Mouse (Mus musculus) forebrain, embryonic 11.5 days (tissue): ENCODE results near the gene Tigar. TPM values are rescaled to one million over a fixed set of nuclear protein-coding genes. Genes with fewer than 3 reads are reported as not detected.
A peak's percentile ranks its signal among the peaks of the same experiment; 100 is the strongest.

Source experiments
- ATAC-seq: fragments of 200-750 bp; cut with Nextera tagmentation; replicated peaks from 2 replicates; pipeline ENCODE4 v1.8.0; 2017; ENCODE audit warnings: moderate TSS enrichment; ENCODE audit not compliant: low FRiP score
- DNase-seq: peaks from one replicate; pipeline ENCODE4 v3.0.0-alpha.2; 2017; ENCODE audit warnings: low spot score
- H3K27ac ChIP-seq: fragments of 300-500 bp; sonication (generic); 2 replicates; pipeline ENCODE4 v1.5.1; 2014; ENCODE audit warnings: low read depth, low read length
- H3K27me3 ChIP-seq: fragments of 300-500 bp; sonication (generic); 2 replicates; pipeline ENCODE4 v1.6.1; 2014; ENCODE audit warnings: mild to moderate bottlenecking, low read length, mixed read lengths; ENCODE audit not compliant: control insufficient read depth, insufficient read depth
- H3K36me3 ChIP-seq: fragments of 300-500 bp; sonication (generic); 2 replicates; pipeline ENCODE4 v1.6.1; 2014; ENCODE audit warnings: mild to moderate bottlenecking, low read length, moderate library complexity, mixed read lengths; ENCODE audit not compliant: control insufficient read depth, insufficient read depth
- H3K4me1 ChIP-seq: fragments of 300-500 bp; sonication (generic); replicated peaks from 2 replicates; pipeline ENCODE4 v1.6.1; 2014; ENCODE audit warnings: low read length, mixed read lengths; ENCODE audit not compliant: control insufficient read depth, insufficient read depth
- H3K4me2 ChIP-seq: fragments of 300-500 bp; sonication (generic); 2 replicates; pipeline ENCODE4 v1.6.1; 2014; ENCODE audit warnings: low read depth, mild to moderate bottlenecking, low read length, moderate library complexity, mixed read lengths; ENCODE audit not compliant: severe bottlenecking
- H3K4me3 ChIP-seq: fragments of 300-500 bp; sonication (generic); 2 replicates; pipeline ENCODE4 v1.5.1; 2014; ENCODE audit warnings: low read depth, low read length
- H3K9ac ChIP-seq: fragments of 300-500 bp; sonication (generic); 2 replicates; pipeline ENCODE4 v1.6.1; 2014; ENCODE audit warnings: low read length
- H3K9me3 ChIP-seq: fragments of 300-500 bp; sonication (generic); 2 replicates; pipeline ENCODE4 v1.6.1; 2016; ENCODE audit warnings: low read length, mixed read lengths; ENCODE audit not compliant: control insufficient read depth
- WGBS: fragments of 180-500 bp; shearing (Covaris S2); extraction: QIAGEN DNeasy Blood & Tissue Kit; methylation state at CpG from one replicate; pipeline ENCODE4 v1.1.7; 2014; 5-methylcytosine and 5-hydroxymethylcytosine counted together
- polyA plus RNA-seq: library from polyadenylated mRNA; unstranded; fragments of >200 nt; fragmentation: Nextera tagmentation; extraction: Ambion mirVana; gene quantifications from 2 replicates; pipeline ENCODE4 v1.2.1, GENCODE M21; 2014

Gene Tigar
- polyA plus RNA-seq, 1 experiment from 2014 or later, result 6.8 TPM

GRCm38 (mm10) chr6:127081820-127082219 is 27.5 kb downstream of the Tigar start:
- Histone ChIP-seq H3K4me2 (no peak overlapping the region), H3K9me3 (no peaks in the 10 kb centered on the region), H3K4me3 (no peak overlapping the region), H3K4me1 (no peaks in the 10 kb centered on the region; the same call in 1 of the 2 replicates), H3K27ac (no peak overlapping the region), H3K9ac (no peak overlapping the region), H3K36me3 (no peaks in the 10 kb centered on the region), H3K27me3 (peaks cover 3% of the 10 kb centered on the region; the same call in 1 of the 2 replicates)
- DNase-seq (no peak), ATAC-seq (no peak)
- WGBS, result 71% methylated on average over 6 of the region's 6 CpGs

DNA sequence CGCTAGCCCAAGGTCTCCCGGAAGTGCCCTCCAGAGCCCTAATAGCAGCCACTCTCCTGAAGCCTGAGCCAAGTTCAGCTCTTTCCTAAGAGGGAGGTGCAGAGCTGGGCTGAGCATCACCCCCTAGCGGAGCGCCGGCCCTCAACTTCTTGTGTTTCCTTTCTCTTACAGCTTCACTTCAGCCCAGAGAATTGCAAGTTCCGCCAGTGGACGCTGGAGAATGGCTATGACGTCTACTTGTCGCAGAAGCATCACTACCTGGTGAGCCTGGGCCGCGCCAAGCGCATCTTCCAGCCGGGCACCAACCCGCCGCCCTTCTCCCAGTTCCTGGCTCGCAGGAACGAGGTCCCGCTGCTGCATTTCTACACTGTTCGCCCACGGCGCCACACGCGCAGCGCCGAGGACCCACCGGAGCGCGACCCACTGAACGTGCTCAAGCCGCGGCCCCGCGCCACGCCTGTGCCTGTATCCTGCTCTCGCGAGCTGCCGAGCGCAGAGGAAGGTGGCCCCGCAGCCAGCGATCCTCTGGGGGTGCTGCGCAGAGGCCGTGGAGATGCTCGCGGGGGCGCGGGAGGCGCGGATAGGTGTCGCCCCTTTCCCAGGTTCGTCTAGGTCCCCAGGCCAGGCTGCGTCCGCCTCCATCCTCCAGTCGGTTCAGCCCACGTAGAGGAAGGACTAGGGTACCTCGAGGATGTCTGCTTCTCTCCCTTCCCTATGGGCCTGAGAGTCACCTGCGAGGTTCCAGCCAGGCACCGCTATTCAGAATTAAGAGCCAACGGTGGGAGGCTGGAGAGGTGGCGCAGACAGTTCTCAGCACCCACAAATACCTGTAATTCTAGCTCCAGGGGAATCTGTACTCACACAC is 29.3 kb downstream of the Tigar start:
- Histone ChIP-seq H3K9ac (peak overlapping the region; percentile 82), H3K4me3 (peak overlapping the region; percentile 61), H3K9me3 (no peaks in the 10 kb centered on the region), H3K4me1 (no peaks in the 10 kb centered on the region; the same call in 1 of the 2 replicates), H3K4me2 (peak overlapping the region; percentile 94), H3K27ac (no peak overlapping the region), H3K36me3 (no peaks in the 10 kb centered on the region), H3K27me3 (peaks cover 3% of the 10 kb centered on the region; the same call in 1 of the 2 replicates)
- ATAC-seq (peak; percentile 86), DNase-seq (peak; percentile 87)
- 2% methylated on average over 58 of the region's 59 CpGs for WGBS

- ATAC-seq (peak; percentile 76), DNase-seq (peak; percentile 61)
- Histone ChIP-seq H3K9ac (no peak within 1 kb of the TSS), H3K27me3 (no peaks in the 10 kb centered on the region), H3K27ac (no peak within 1 kb of the TSS), H3K4me3 (no peak within 1 kb of the TSS), H3K9me3 (no peaks in the 10 kb centered on the region), H3K36me3 (no peaks in the 10 kb centered on the region), H3K4me1 (peaks cover 3% of the 10 kb centered on the region; the same call in 1 of the 2 replicates), H3K4me2 (no peak within 1 kb of the TSS)
- 11% methylated on average over 5 of the region's 5 CpGs for WGBS
These were observed 36.5 kb downstream of the Tigar start, which contains the start of gene Fgf23 for GRCm38 (mm10) chr6:127072817-127073216. Gene Fgf23 (plus strand): TSS chr6:127072902.

- 0 out of 2 replicates have a peak, but pooled peaks cover 2% of the 10 kb centered on the region for H3K4me1 ChIP-seq
- H3K9ac ChIP-seq, result peak overlapping the region; percentile 37; the same call in 1 of the 2 replicates
- no peaks in the 10 kb centered on the region for H3K36me3 ChIP-seq
- DNase-seq, result no peak
- 6% methylated on average over 14 of the region's 14 CpGs for WGBS
- H3K4me2 ChIP-seq, result no peak overlapping the region
- H3K9me3 ChIP-seq, result no peaks in the 10 kb centered on the region
- no peak for ATAC-seq
- no peaks in the 10 kb centered on the region; the same call in 1 of the 2 replicates for H3K27me3 ChIP-seq
- no peak overlapping the region for H3K27ac ChIP-seq
- H3K4me3 ChIP-seq, result no peak overlapping the region
These were observed 44.5 kb downstream of the Tigar start for GRCm38 (mm10) chr6:127064815-127065214.

- Histone ChIP-seq H3K4me2 (no peak overlapping the region), H3K36me3 (no peaks in the 10 kb centered on the region), H3K27me3 (no peaks in the 10 kb centered on the region; the same call in 1 of the 2 replicates), H3K4me1 (0 out of 2 replicates have a peak, but pooled peaks cover 2% of the 10 kb centered on the region), H3K4me3 (no peak overlapping the region), H3K27ac (no peak overlapping the region), H3K9ac (no peak overlapping the region), H3K9me3 (no peaks in the 10 kb centered on the region)
- DNase-seq (no peak), ATAC-seq (no peak)
- 89% methylated on average over 3 of the region's 3 CpGs for WGBS
These were observed 45.4 kb downstream of the Tigar start for GRCm38 (mm10) chr6:127063915-127064314.

- 87% methylated on average over 4 of the region's 4 CpGs for WGBS
- Histone ChIP-seq H3K4me2 (no peak overlapping the region), H3K36me3 (no peaks in the 10 kb centered on the region), H3K9me3 (no peaks in the 10 kb centered on the region), H3K27me3 (no peaks in the 10 kb centered on the region; the same call in 1 of the 2 replicates), H3K4me3 (no peak overlapping the region), H3K4me1 (0 out of 2 replicates have a peak, but pooled peaks cover 2% of the 10 kb centered on the region), H3K9ac (no peak overlapping the region), H3K27ac (no peak overlapping the region)
- DNase-seq (no peak), ATAC-seq (no peak)
These were observed 49.4 kb downstream of the Tigar start for GRCm38 (mm10) chr6:127059975-127060374.

DNA sequence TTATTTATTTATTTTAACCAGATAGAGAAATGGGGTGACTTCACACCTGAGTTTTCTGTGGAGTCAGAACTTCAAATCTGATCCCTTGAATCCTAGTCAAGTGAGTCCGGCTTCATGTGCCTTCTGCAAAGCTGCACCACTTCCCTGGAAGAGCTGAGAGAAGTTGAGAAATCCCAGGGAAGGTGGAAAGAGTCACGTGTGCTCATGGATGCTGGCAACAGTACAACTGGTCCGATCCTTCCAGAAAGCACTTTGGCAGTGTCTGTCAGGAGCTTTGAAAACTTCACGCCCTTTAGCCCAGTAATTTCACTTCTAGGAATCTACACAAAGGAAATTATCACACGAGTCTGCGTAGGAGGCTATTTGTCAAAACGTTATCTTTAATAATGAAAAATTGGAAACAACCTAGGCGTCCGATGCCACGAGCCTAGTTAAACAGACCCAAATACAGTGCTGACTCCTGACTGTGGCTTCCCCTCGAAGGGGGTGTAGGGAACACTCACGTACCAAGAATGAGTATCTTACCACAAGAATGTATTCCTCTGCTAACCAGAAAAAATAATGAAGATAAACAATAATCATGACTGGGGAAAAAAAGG is 52.3 kb downstream of the Tigar start:
- H3K9ac ChIP-seq, result no peak overlapping the region
- DNase-seq, result no peak
- no peak overlapping the region for H3K27ac ChIP-seq
- no peak overlapping the region for H3K4me3 ChIP-seq
- H3K9me3 ChIP-seq, result no peaks in the 10 kb centered on the region
- ATAC-seq, result no peak
- H3K27me3 ChIP-seq, result no peaks in the 10 kb centered on the region
- WGBS, result 88% methylated on average over 12 of the region's 12 CpGs
- no peak overlapping the region for H3K4me2 ChIP-seq
- H3K36me3 ChIP-seq, result no peaks in the 10 kb centered on the region
- no peaks in the 10 kb centered on the region for H3K4me1 ChIP-seq

GRCm38 (mm10) chr6:127050847-127051246 is 58.5 kb downstream of the Tigar start:
- WGBS, result 75% methylated on average over 4 of the region's 4 CpGs
- ATAC-seq (no peak), DNase-seq (no peak)
- Histone ChIP-seq H3K4me3 (no peak overlapping the region), H3K4me2 (no peak overlapping the region), H3K27ac (no peak overlapping the region), H3K27me3 (no peaks in the 10 kb centered on the region), H3K9me3 (no peaks in the 10 kb centered on the region), H3K4me1 (no peaks in the 10 kb centered on the region), H3K9ac (no peak overlapping the region), H3K36me3 (no peaks in the 10 kb centered on the region)
